In the genomic region with DNA sequence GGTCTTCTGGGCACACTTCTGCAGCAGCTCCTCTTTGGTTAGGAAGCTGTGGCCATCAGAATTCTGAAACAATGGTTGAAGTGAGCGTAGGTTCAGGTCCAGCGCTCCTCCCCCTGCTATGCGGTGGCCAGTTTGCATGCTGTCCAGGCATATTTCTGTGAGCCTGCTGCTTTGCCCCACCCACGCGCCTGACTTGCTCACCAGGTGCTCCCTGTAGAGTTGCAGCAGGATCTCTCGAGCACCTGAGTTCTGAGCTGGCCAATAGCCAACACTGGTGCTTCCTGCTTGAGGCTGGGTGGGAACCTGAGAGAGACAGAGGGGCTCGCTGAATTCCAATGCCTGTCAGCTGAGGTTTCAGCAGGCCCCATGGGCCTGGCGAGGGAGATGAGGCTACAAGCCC, we compare ENCODE assay signal across 12 mouse cellular contexts. TPM values are rescaled to one million over a fixed set of nuclear protein-coding genes. Genes with fewer than 3 reads are reported as not detected.
A peak's percentile ranks its signal among the peaks of the same experiment; 100 is the strongest.
DNase-seq lines count a peak whose midpoint lies in the region; ATAC-seq and TF ChIP-seq lines count a peak whose summit lies in the region.
"Had no signal": no experiment of that assay in that cellular context is flagged by ENCODE, and none has a peak within 500 bp of the region (broad histone marks: within the 10 kb centered on the region; RNA-seq: fewer than 3 reads in every experiment).

No protein-coding gene starts in this region.

- H3K4me2 ChIP-seq in kidney, embryonic 14.5 days (replicated peaks; ENCODE audit: low read depth, low read length), result no peak overlapping the region
- H3K4me2 ChIP-seq in lung, embryonic 15.5 days, result peak overlapping the region; percentile 88; the same call in 1 of the 2 replicates
- H3K4me2 ChIP-seq in forebrain, postnatal 0 days (ENCODE audit: low read depth), result no peak overlapping the region

- peaks cover 9% of the 10 kb centered on the region; the same call in 1 of the 2 replicates for H3K4me1 ChIP-seq in kidney, embryonic 14.5 days (ENCODE audit: control insufficient read depth, insufficient read depth, low read length)
- H3K4me1 ChIP-seq in lung, embryonic 15.5 days, result peaks cover 50% of the 10 kb centered on the region
- H3K4me1 ChIP-seq in forebrain, postnatal 0 days (ENCODE audit: insufficient read depth), result 0 out of 2 replicates have a peak, but pooled peaks cover 3% of the 10 kb centered on the region

- H3K27ac ChIP-seq in kidney, embryonic 14.5 days (ENCODE audit: low read depth, low read length), result no peak overlapping the region
- H3K27ac ChIP-seq in lung, embryonic 15.5 days, result peak overlapping the region; percentile 98
- no peak overlapping the region for H3K27ac ChIP-seq in forebrain, postnatal 0 days (ENCODE audit: low read depth, low read length)
- H3K27ac ChIP-seq: hindbrain, embryonic 10.5 days had no signal

- peaks cover 48% of the 10 kb centered on the region for H3K36me3 ChIP-seq in kidney, embryonic 14.5 days (ENCODE audit: control insufficient read depth, insufficient read depth, low read length)
- H3K36me3 ChIP-seq in lung, embryonic 15.5 days, result peaks cover 33% of the 10 kb centered on the region
- H3K36me3 ChIP-seq in forebrain, postnatal 0 days (ENCODE audit: insufficient read depth), result peaks cover 50% of the 10 kb centered on the region

- TF ChIP-seq CTCF in forebrain, postnatal 0 days (IDR thresholded peaks at IDR 0.05; ENCODE audit: low read depth), result no peak

- H3K9me3 ChIP-seq in kidney, embryonic 14.5 days (ENCODE audit: control insufficient read depth, low read length), result no peaks in the 10 kb centered on the region
- no peaks in the 10 kb centered on the region for H3K9me3 ChIP-seq in lung, embryonic 15.5 days
- H3K9me3 ChIP-seq in forebrain, postnatal 0 days (ENCODE audit: low read length), result no peaks in the 10 kb centered on the region
- H3K9me3 ChIP-seq: hindbrain, embryonic 10.5 days; megakaryocyte, embryonic 14.5 days had no signal

- H3K27me3 ChIP-seq in kidney, embryonic 14.5 days (ENCODE audit: control insufficient read depth, insufficient read depth, low read length), result no peaks in the 10 kb centered on the region
- no peaks in the 10 kb centered on the region for H3K27me3 ChIP-seq in lung, embryonic 15.5 days
- no peaks in the 10 kb centered on the region for H3K27me3 ChIP-seq in forebrain, postnatal 0 days (ENCODE audit: insufficient read depth, low read length)
- H3K27me3 ChIP-seq: megakaryocyte, embryonic 14.5 days had no signal

- no peak overlapping the region for H3K9ac ChIP-seq in kidney, embryonic 14.5 days (ENCODE audit: low read depth, low read length)
- 0 out of 2 replicates have a peak overlapping the region, but pooled peaks have one; percentile 9 for H3K9ac ChIP-seq in lung, embryonic 15.5 days
- no peak overlapping the region for H3K9ac ChIP-seq in forebrain, postnatal 0 days

- WGBS in kidney, embryonic 14.5 days, result 78% methylated on average over 8 of the region's 8 CpGs
- 60% methylated on average over 8 of the region's 8 CpGs for WGBS in lung, embryonic 15.5 days
- 91% methylated on average over 8 of the region's 8 CpGs for WGBS in forebrain, postnatal 0 days

- ATAC-seq in kidney, embryonic 14.5 days (ENCODE audit: low FRiP score, low TSS enrichment), result no peak
- ATAC-seq in lung, embryonic 15.5 days (ENCODE audit: borderline replicate concordance, extremely low read depth, low FRiP score, low TSS enrichment), result no peak
- ATAC-seq in monocyte, adult 5-6 weeks (replicated peaks; ENCODE audit: insufficient number of reproducible peaks, low FRiP score, low TSS enrichment, poor library complexity, severe bottlenecking), result no peak
- no peak for ATAC-seq in forebrain, postnatal 0 days

- peak; percentile 88 for DNase-seq in cerebellum, adult 11-12 months
- DNase-seq in cerebellum, postnatal 4 days (ENCODE audit: low spot score in 2 of 2), result no peak
- peak; percentile 58 for DNase-seq in kidney, postnatal 10 days
- DNase-seq in cerebellum, postnatal 14 days, result peak; percentile 61 to 65
- no peak for DNase-seq in forebrain, postnatal 0 days
- DNase-seq: gastrocnemius, postnatal 14 days; thymus, postnatal 25 days had no signal

- no peak overlapping the region for H3K4me3 ChIP-seq in kidney, embryonic 14.5 days (ENCODE audit: low read length)
- H3K4me3 ChIP-seq in lung, embryonic 15.5 days, result no peak overlapping the region
- no peak overlapping the region for H3K4me3 ChIP-seq in forebrain, postnatal 0 days (ENCODE audit: low read depth, low read length)
- H3K4me3 ChIP-seq: megakaryocyte, embryonic 14.5 days had no signal

RNA-seq across cellular contexts. Expression of a gene that starts 1.9 kb away (rescaled TPM):
- 36.2 and 42.2 TPM in 2 replicates for polyA plus RNA-seq in kidney, embryonic 14.5 days (2014; fragmentation: Nextera tagmentation; extraction: Ambion mirVana)
- 40.2 and 43.9 TPM in 2 replicates for polyA plus RNA-seq in lung, embryonic 15.5 days (2015; fragmentation: Nextera tagmentation; extraction: Ambion mirVana)
- total RNA-seq in monocyte, adult 5-6 weeks (2017), result 8.7 to 20.2 TPM (median 11.6 TPM) in 3 replicates
- 51.5 and 54.8 TPM in 2 replicates for total RNA-seq in forebrain, postnatal 0 days (2014; rRNA removed)
- polyA plus RNA-seq in forebrain, postnatal 0 days (2015; fragmentation: Nextera tagmentation; extraction: Ambion mirVana), result 29.4 and 32.6 TPM in 2 replicates

RNA-seq across cellular contexts. Expression of a gene that starts 4.0 kb away (rescaled TPM):
- 3,114 and 3,144 TPM in 2 replicates for polyA plus RNA-seq in kidney, embryonic 14.5 days (2014; fragmentation: Nextera tagmentation; extraction: Ambion mirVana)
- polyA plus RNA-seq in lung, embryonic 15.5 days (2015; fragmentation: Nextera tagmentation; extraction: Ambion mirVana), result 2,855 and 2,978 TPM in 2 replicates
- total RNA-seq in monocyte, adult 5-6 weeks (2017), result 931 to 1,266 TPM (median 1,127 TPM) in 3 replicates
- total RNA-seq in forebrain, postnatal 0 days (2014; rRNA removed), result 1,402 and 1,611 TPM in 2 replicates
- polyA plus RNA-seq in forebrain, postnatal 0 days (2015; fragmentation: Nextera tagmentation; extraction: Ambion mirVana), result 4,218 and 4,770 TPM in 2 replicates

RNA-seq across cellular contexts. Expression of a gene that starts 12.5 kb away (rescaled TPM):
- polyA plus RNA-seq in kidney, embryonic 14.5 days (2014; fragmentation: Nextera tagmentation; extraction: Ambion mirVana), result 109 and 139 TPM in 2 replicates
- polyA plus RNA-seq in lung, embryonic 15.5 days (2015; fragmentation: Nextera tagmentation; extraction: Ambion mirVana), result 198 and 208 TPM in 2 replicates
- 2.0 to 5.9 TPM in 2 of 3 replicates, not detected in the other for total RNA-seq in monocyte, adult 5-6 weeks (2017)
- total RNA-seq in forebrain, postnatal 0 days (2014; rRNA removed), result 25.9 and 26.4 TPM in 2 replicates
- 27.2 and 35.0 TPM in 2 replicates for polyA plus RNA-seq in forebrain, postnatal 0 days (2015; fragmentation: Nextera tagmentation; extraction: Ambion mirVana)

RNA-seq across cellular contexts. Expression of a gene that starts 17.3 kb away (rescaled TPM):
- 0.19 TPM in 1 of 2 replicates, not detected in the other for polyA plus RNA-seq in kidney, embryonic 14.5 days (2014; fragmentation: Nextera tagmentation; extraction: Ambion mirVana)
- polyA plus RNA-seq in lung, embryonic 15.5 days (2015; fragmentation: Nextera tagmentation; extraction: Ambion mirVana), result 0.20 TPM in 1 of 2 replicates, not detected in the other
- total RNA-seq in monocyte, adult 5-6 weeks (2017), result 0.29 TPM in 1 of 3 replicates, not detected in the others
- total RNA-seq in forebrain, postnatal 0 days (2014; rRNA removed), result 5.0 and 5.2 TPM in 2 replicates
- polyA plus RNA-seq in forebrain, postnatal 0 days (2015; fragmentation: Nextera tagmentation; extraction: Ambion mirVana), result not detected in 2 replicates
- polyA plus RNA-seq: hindbrain, embryonic 10.5 days had no signal

RNA-seq across cellular contexts. Expression of a gene that starts 18.0 kb away (rescaled TPM):
- 0.54 TPM in 2 replicates for polyA plus RNA-seq in kidney, embryonic 14.5 days (2014; fragmentation: Nextera tagmentation; extraction: Ambion mirVana)
- 1.9 and 3.3 TPM in 2 replicates for polyA plus RNA-seq in lung, embryonic 15.5 days (2015; fragmentation: Nextera tagmentation; extraction: Ambion mirVana)
- 113 to 416 TPM (median 150 TPM) in 3 replicates for total RNA-seq in monocyte, adult 5-6 weeks (2017)
- total RNA-seq in forebrain, postnatal 0 days (2014; rRNA removed), result 1.0 and 1.7 TPM in 2 replicates
- polyA plus RNA-seq in forebrain, postnatal 0 days (2015; fragmentation: Nextera tagmentation; extraction: Ambion mirVana), result 2.3 and 2.5 TPM in 2 replicates
- total RNA-seq: gastrocnemius, postnatal 14 days had no signal

Comparison
In these comparisons a context has a peak if more than half of its experiments do, and no peak if none do; other contexts are left out.
1. DNase-seq: peak in cerebellum, adult 11-12 months (single experiment), kidney, postnatal 10 days (single experiment) and cerebellum, postnatal 14 days (2 of 2); none in cerebellum, postnatal 4 days (0 of 2) and forebrain, postnatal 0 days (single experiment).